Mouse (Mus musculus): Measurements from ENCODE around the gene Lix1.

GRCm38 (mm10) chr17:17424609-17425307 lies 22.3 kb downstream of the Lix1 start:
- TF ChIP-seq CTCF (IDR thresholded peaks at IDR 0.05; ENCODE audit: extremely low read depth, insufficient read depth, insufficient read length, insufficient replicate concordance) (no peak), POLR2A (IDR thresholded peaks at IDR 0.05; ENCODE audit: low read depth, low read length) (no peak)
